In the genomic region with DNA sequence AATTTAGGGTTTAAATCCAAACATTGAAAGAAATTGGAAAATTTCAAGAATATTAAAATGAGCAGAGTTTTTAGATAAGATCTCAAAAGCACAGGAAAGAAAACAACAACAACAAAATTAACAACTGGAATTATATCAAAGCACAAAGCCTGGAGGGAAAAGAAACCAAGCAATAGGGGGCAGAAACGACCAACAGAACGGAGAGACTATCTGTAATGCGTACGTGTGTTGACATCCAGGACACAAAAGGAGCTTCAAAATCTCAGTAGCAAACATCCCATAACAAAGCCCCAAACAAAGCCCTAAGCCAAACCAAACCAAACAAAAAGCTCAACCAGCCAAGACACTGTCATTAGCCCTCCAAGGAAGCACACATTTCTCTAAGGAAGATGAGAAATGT, we compare ENCODE assay signal across 26 mouse cellular contexts.
DNase-seq lines count a peak whose midpoint lies in the region; ATAC-seq and TF ChIP-seq lines count a peak whose summit lies in the region.
"Had no signal": no experiment of that assay in that cellular context is flagged by ENCODE, and none has a peak within 500 bp of the region (broad histone marks: within the 10 kb centered on the region; RNA-seq: fewer than 3 reads in every experiment).

No protein-coding gene starts in this region.

- no peaks in the 10 kb centered on the region for H3K36me3 ChIP-seq in intestine, postnatal 0 days (ENCODE audit: control insufficient read depth, insufficient read depth)
- no peaks in the 10 kb centered on the region for H3K36me3 ChIP-seq in intestine, embryonic 15.5 days
- no peaks in the 10 kb centered on the region for H3K36me3 ChIP-seq in liver, embryonic 14.5 days (replicated peaks; ENCODE audit: control insufficient read depth, insufficient read depth, low read depth)
- no peaks in the 10 kb centered on the region for H3K36me3 ChIP-seq in liver, embryonic 11.5 days (ENCODE audit: control insufficient read depth, insufficient read depth, low read length)
- H3K36me3 ChIP-seq in CH12.LX (replicated peaks in 1 of 2; ENCODE audit: control insufficient read depth in 1 of 2, insufficient read depth in 1 of 2, low read length in 1 of 2) = no peaks in the 10 kb centered on the region
- H3K36me3 ChIP-seq: embryonic facial prominence, embryonic 10.5 days; embryonic facial prominence, embryonic 13.5 days; forebrain, embryonic 12.5 days; forebrain, embryonic 15.5 days; G1E; heart, embryonic 13.5 days; hindbrain, embryonic 12.5 days; hindbrain, embryonic 15.5 days had no signal

- TF ChIP-seq POLR2A in CH12.LX (IDR thresholded peaks at IDR 0.05; ENCODE audit: low read depth, low read length) = no peak

- peak; percentile 34 for TF ChIP-seq CTCF in intestine, postnatal 0 days (IDR thresholded peaks at IDR 0.05; ENCODE audit: low read depth)
- TF ChIP-seq CTCF in liver, embryonic 14.5 days (IDR thresholded peaks at IDR 0.05; ENCODE audit: low read depth) = peak; percentile 26; the same call in 1 of the 2 replicates
- 0 out of 4 replicates have a peak, but pooled peaks of 1 of the 2 experiments have one; percentile 16 for TF ChIP-seq CTCF in CH12.LX (conservative IDR thresholded peaks at IDR 0.05 in 1 of 2, IDR thresholded peaks at IDR 0.05 in 1 of 2; ENCODE audit: low read depth in 2 of 2, low read length in 2 of 2)

- H3K4me2 ChIP-seq in intestine, postnatal 0 days (replicated peaks; ENCODE audit: low read depth) = no peak overlapping the region
- no peak overlapping the region for H3K4me2 ChIP-seq in intestine, embryonic 15.5 days (replicated peaks)
- H3K4me2 ChIP-seq in liver, embryonic 14.5 days (ENCODE audit: low read depth) = no peak overlapping the region
- no peak overlapping the region for H3K4me2 ChIP-seq in liver, embryonic 11.5 days
- H3K4me2 ChIP-seq in CH12.LX (ENCODE audit: insufficient read depth, low read depth, poor library complexity, severe bottlenecking) = no peak overlapping the region
- H3K4me2 ChIP-seq: embryonic facial prominence, embryonic 13.5 days; forebrain, embryonic 12.5 days; forebrain, embryonic 15.5 days; heart, embryonic 13.5 days; hindbrain, embryonic 12.5 days; hindbrain, embryonic 15.5 days had no signal

- no peak for TF ChIP-seq EP300 in liver, embryonic 14.5 days (IDR thresholded peaks at IDR 0.05; ENCODE audit: low read depth)
- TF ChIP-seq EP300 in CH12.LX (IDR thresholded peaks at IDR 0.05; ENCODE audit: low read length) = no peak

- dilution Hi-C loops in CH12.LX (cut with MboI; ENCODE audit: extremely low pct_ligation_motif_present, extremely low pct_unique_long_range_greater_than_20kb, low sequenced_read_pairs) = no loop called here

- H3K9me3 ChIP-seq in intestine, postnatal 0 days (ENCODE audit: control insufficient read depth) = no peaks in the 10 kb centered on the region
- no peaks in the 10 kb centered on the region for H3K9me3 ChIP-seq in intestine, embryonic 15.5 days
- H3K9me3 ChIP-seq in liver, embryonic 14.5 days (ENCODE audit: control insufficient read depth, low read length) = no peaks in the 10 kb centered on the region
- no peaks in the 10 kb centered on the region for H3K9me3 ChIP-seq in liver, embryonic 11.5 days (ENCODE audit: control insufficient read depth, low read length)
- H3K9me3 ChIP-seq in CH12.LX (replicated peaks; ENCODE audit: low read length) = no peaks in the 10 kb centered on the region
- H3K9me3 ChIP-seq: embryonic facial prominence, embryonic 10.5 days; embryonic facial prominence, embryonic 13.5 days; forebrain, embryonic 12.5 days; forebrain, embryonic 15.5 days; G1E; heart, embryonic 13.5 days; hindbrain, embryonic 12.5 days; hindbrain, embryonic 15.5 days had no signal

- H3K4me1 ChIP-seq in intestine, postnatal 0 days (replicated peaks; ENCODE audit: control insufficient read depth, insufficient read depth, low read length) = no peaks in the 10 kb centered on the region
- no peaks in the 10 kb centered on the region for H3K4me1 ChIP-seq in intestine, embryonic 15.5 days (replicated peaks)
- H3K4me1 ChIP-seq in liver, embryonic 14.5 days (replicated peaks; ENCODE audit: control insufficient read depth in 2 of 2, insufficient read depth in 2 of 2, low read length in 1 of 2) = peaks cover 0 to 2% of the 10 kb centered on the region in 2 experiments; a peak in 3 of 4 replicates
- H3K4me1 ChIP-seq in liver, embryonic 11.5 days (replicated peaks; ENCODE audit: control insufficient read depth, insufficient read depth, low read length) = no peaks in the 10 kb centered on the region
- H3K4me1 ChIP-seq in CH12.LX (ENCODE audit: control insufficient read depth in 1 of 2, insufficient read depth in 2 of 2) = no peaks in the 10 kb centered on the region
- H3K4me1 ChIP-seq: embryonic facial prominence, embryonic 10.5 days; embryonic facial prominence, embryonic 13.5 days; forebrain, embryonic 12.5 days; forebrain, embryonic 15.5 days; heart, embryonic 13.5 days; hindbrain, embryonic 12.5 days; hindbrain, embryonic 15.5 days had no signal

- peak; percentile 23 for TF ChIP-seq RAD21 in CH12.LX (IDR thresholded peaks at IDR 0.05; ENCODE audit: low read depth, low read length)

- no peak overlapping the region for H3K27ac ChIP-seq in intestine, postnatal 0 days (ENCODE audit: low read depth, low read length)
- H3K27ac ChIP-seq in intestine, embryonic 15.5 days = no peak overlapping the region
- no peak overlapping the region for H3K27ac ChIP-seq in liver, embryonic 14.5 days
- no peak overlapping the region for H3K27ac ChIP-seq in liver, embryonic 11.5 days (ENCODE audit: low read depth, low read length)
- H3K27ac ChIP-seq in CH12.LX (ENCODE audit: insufficient read depth, low read depth) = no peak overlapping the region
- H3K27ac ChIP-seq: embryonic facial prominence, embryonic 10.5 days; embryonic facial prominence, embryonic 13.5 days; forebrain, embryonic 12.5 days; forebrain, embryonic 15.5 days; heart, embryonic 13.5 days; hindbrain, embryonic 12.5 days; hindbrain, embryonic 15.5 days had no signal

- H3K9ac ChIP-seq in intestine, postnatal 0 days (ENCODE audit: low read depth, low read length) = no peak overlapping the region
- H3K9ac ChIP-seq in intestine, embryonic 15.5 days = no peak overlapping the region
- no peak overlapping the region for H3K9ac ChIP-seq in liver, embryonic 14.5 days (replicated peaks)
- no peak overlapping the region for H3K9ac ChIP-seq in liver, embryonic 11.5 days (ENCODE audit: low read depth, low read length)
- H3K9ac ChIP-seq in CH12.LX (ENCODE audit: insufficient read depth, low read depth) = no peak overlapping the region
- H3K9ac ChIP-seq: embryonic facial prominence, embryonic 13.5 days; forebrain, embryonic 12.5 days; forebrain, embryonic 15.5 days; heart, embryonic 13.5 days; hindbrain, embryonic 12.5 days; hindbrain, embryonic 15.5 days had no signal

- in situ Hi-C loops in CH12.LX (cut with MboI; ENCODE audit: low pct_ligation_motif_present, low pct_unique_long_range_greater_than_20kb, low sequenced_read_pairs) = no loop called here

- ATAC-seq in intestine, postnatal 0 days = no peak
- ATAC-seq in intestine, embryonic 15.5 days = no peak
- ATAC-seq in liver, embryonic 14.5 days (ENCODE audit: insufficient read depth) = no peak
- no peak for ATAC-seq in liver, embryonic 11.5 days (replicated peaks; ENCODE audit: low FRiP score)
- ATAC-seq: forebrain, embryonic 15.5 days had no signal

- H3K4me3 ChIP-seq in intestine, postnatal 0 days (ENCODE audit: low read depth, low read length) = no peak overlapping the region
- H3K4me3 ChIP-seq in intestine, embryonic 15.5 days (replicated peaks) = no peak overlapping the region
- no peak overlapping the region for H3K4me3 ChIP-seq in liver, embryonic 14.5 days (ENCODE audit: insufficient read depth in 1 of 2, low read depth in 2 of 2, low read length in 2 of 2)
- no peak overlapping the region for H3K4me3 ChIP-seq in liver, embryonic 11.5 days (ENCODE audit: low read depth, low read length)
- H3K4me3 ChIP-seq in CH12.LX (replicated peaks in 1 of 3; ENCODE audit: low read depth in 2 of 3, low read length in 2 of 3, poor library complexity in 1 of 3) = no peak overlapping the region
- H3K4me3 ChIP-seq: embryonic facial prominence, embryonic 10.5 days; embryonic facial prominence, embryonic 13.5 days; erythroblast, embryonic 14.5 days; forebrain, embryonic 12.5 days; forebrain, embryonic 15.5 days; heart, embryonic 13.5 days; hindbrain, embryonic 12.5 days; hindbrain, embryonic 15.5 days had no signal

- 64% methylated on average over 4 of the region's 4 CpGs for WGBS in intestine, postnatal 0 days
- 69% methylated on average over 4 of the region's 4 CpGs for WGBS in intestine, embryonic 15.5 days
- 59% methylated on average over 4 of the region's 4 CpGs for WGBS in liver, embryonic 14.5 days (ENCODE audit: insufficient replicate concordance)
- WGBS in liver, embryonic 11.5 days = 65% methylated on average over 4 of the region's 4 CpGs

- H3K79me2 ChIP-seq in CH12.LX (replicated peaks; ENCODE audit: control insufficient read depth, extremely low read depth, insufficient read depth, poor library complexity, severe bottlenecking) = no peaks in the 10 kb centered on the region

- H3K27me3 ChIP-seq in intestine, postnatal 0 days (replicated peaks; ENCODE audit: control insufficient read depth, insufficient read depth, low read length) = no peaks in the 10 kb centered on the region
- H3K27me3 ChIP-seq in intestine, embryonic 15.5 days (replicated peaks) = no peaks in the 10 kb centered on the region
- H3K27me3 ChIP-seq in liver, embryonic 14.5 days (ENCODE audit: control insufficient read depth, insufficient read depth, low read length) = no peaks in the 10 kb centered on the region
- H3K27me3 ChIP-seq in liver, embryonic 11.5 days (replicated peaks; ENCODE audit: control insufficient read depth, insufficient read depth, low read length) = no peaks in the 10 kb centered on the region
- no peaks in the 10 kb centered on the region for H3K27me3 ChIP-seq in CH12.LX (replicated peaks)
- H3K27me3 ChIP-seq: embryonic facial prominence, embryonic 13.5 days; forebrain, embryonic 12.5 days; forebrain, embryonic 15.5 days; heart, embryonic 13.5 days; hindbrain, embryonic 12.5 days; hindbrain, embryonic 15.5 days had no signal

- no peak for DNase-seq in liver, embryonic 14.5 days (ENCODE audit: low read depth in 3 of 3, low spot score in 3 of 3)
- no peak for DNase-seq in liver, embryonic 11.5 days (ENCODE audit: low spot score)
- DNase-seq in 416B (ENCODE audit: low read depth) (peak; percentile 16), CH12.LX (ENCODE audit: extremely low read depth) (no peak)
- no peak for DNase-seq in spleen, adult 12 weeks (ENCODE audit: low spot score)
- DNase-seq in spleen, postnatal 36 days (ENCODE audit: low spot score in 2 of 2) = no peak
- DNase-seq: adrenal gland, adult 2 months; adrenal gland, postnatal 14 days; cerebellum, adult 11-12 months; cerebellum, adult 8-10 months; cerebellum, postnatal 10 days; cerebellum, postnatal 36 days; embryo, embryonic 11 days; gastrocnemius, postnatal 14 days; heart, adult 11 months had no signal

TF ChIP-seq in CH12.LX, 34 proteins besides CTCF, POLR2A, EP300 and RAD21 (continues in another document):
- TF ChIP-seq TBP (conservative IDR thresholded peaks at IDR 0.05; ENCODE audit: low read depth, low read length) (no peak), USF2 (conservative IDR thresholded peaks at IDR 0.05; ENCODE audit: low read depth, low read length) (no peak), MAFK (IDR thresholded peaks at IDR 0.05; ENCODE audit: insufficient replicate concordance, low read length) (no peak), MYC (IDR thresholded peaks at IDR 0.05; ENCODE audit: low read depth, low read length) (no peak)
